Mouse (Mus musculus): ENCODE data around the gene Dusp6. TPM values are rescaled to one million over a fixed set of nuclear protein-coding genes. Genes with fewer than 3 reads are reported as not detected.

Gene Dusp6
- total RNA-seq, 2 experiments from 2014 or later, result 102 to 235 TPM

- DNase-seq (ENCODE audit: low spot score in 2 of 2), result no peak
These were observed 54.0 kb downstream of the Dusp6 start for GRCm38 (mm10) chr10:99317057-99317456.

Other genes starting within 250 kb of the Dusp6 start
- gene Poc1b, start 156.2 kb upstream of the Dusp6 start, total RNA-seq (2021), result 10 to 100 TPM in 1 of 2 experiments, 1 to 10 TPM in 1; 9.5 to 12.0 TPM
- gene Galnt4, start 155.1 kb upstream of the Dusp6 start, total RNA-seq (2021), result 1 to 10 TPM; 4.0 to 6.3 TPM
- gene Phxr2, start 136.9 kb upstream of the Dusp6 start, total RNA-seq (2021), result not detected